Mouse (Mus musculus): ENCODE results near the gene Tmem208. TPM values are rescaled to one million over a fixed set of nuclear protein-coding genes. Genes with fewer than 3 reads are reported as not detected.
A peak's percentile ranks its signal among the peaks of the same experiment; 100 is the strongest.

Gene Tmem208
- total and polyA plus RNA-seq, 3 experiments, result 76.2 to 133 (median 88.1) TPM

- TF ChIP-seq ZMIZ1 (IDR thresholded peaks at IDR 0.05; ENCODE audit: low read depth, low read length), result peak; percentile 83
- TF ChIP-seq RAD21 (IDR thresholded peaks at IDR 0.05; ENCODE audit: low read depth, low read length), result no peak
- no peak for TF ChIP-seq JUN (IDR thresholded peaks at IDR 0.05; ENCODE audit: insufficient read depth, low read depth, low read length)
- TF ChIP-seq BHLHE40 (IDR thresholded peaks at IDR 0.05; ENCODE audit: low read depth, low read length), result no peak
- TF ChIP-seq MXI1 (IDR thresholded peaks at IDR 0.05; ENCODE audit: low read depth, low read length), result peak; percentile 70
- no peak; the same call in 1 of the 2 replicates for TF ChIP-seq UBTF (IDR thresholded peaks at IDR 0.05; ENCODE audit: low read depth, low read length)
- TF ChIP-seq EP300 (IDR thresholded peaks at IDR 0.05; ENCODE audit: low read length), result no peak
- TF ChIP-seq MAZ (IDR thresholded peaks at IDR 0.05; ENCODE audit: low read depth, low read length), result no peak
- TF ChIP-seq HCFC1 (IDR thresholded peaks at IDR 0.05; ENCODE audit: low read depth, low read length), result peak; percentile 87
- no peak for TF ChIP-seq JUND (conservative IDR thresholded peaks at IDR 0.05; ENCODE audit: low read depth, low read length)
- peak; percentile 48 for TF ChIP-seq ETS1 (conservative IDR thresholded peaks at IDR 0.05; ENCODE audit: low read depth, low read length)
- TF ChIP-seq USF2 (conservative IDR thresholded peaks at IDR 0.05; ENCODE audit: low read depth, low read length), result no peak
- no peak for TF ChIP-seq GABPA (IDR thresholded peaks at IDR 0.05; ENCODE audit: insufficient replicate concordance, low read depth, low read length)
- no peak for TF ChIP-seq ZC3H11A (IDR thresholded peaks at IDR 0.05; ENCODE audit: low read depth, low read length)
- peak; percentile 93 for TF ChIP-seq SIN3A (IDR thresholded peaks at IDR 0.05; ENCODE audit: low read length)
- TF ChIP-seq RCOR1 (conservative IDR thresholded peaks at IDR 0.05; ENCODE audit: low read depth, low read length), result no peak
- TF ChIP-seq NELFE (IDR thresholded peaks at IDR 0.05; ENCODE audit: low read depth, low read length), result peak; percentile 77
- peak; percentile 67 for TF ChIP-seq MEF2A (IDR thresholded peaks at IDR 0.05; ENCODE audit: borderline replicate concordance, low read depth, low read length)
- TF ChIP-seq ZNF384 (IDR thresholded peaks at IDR 0.05; ENCODE audit: low read depth, low read length), result no peak
Observed at GRCm38 (mm10) chr8:105297511-105298192, 28.5 kb upstream of the Tmem208 start, which contains the start of gene E2f4 (continued).

- in situ Hi-C loops (cut with MboI; ENCODE audit: low pct_ligation_motif_present, low pct_unique_long_range_greater_than_20kb, low sequenced_read_pairs) (no loop called here), dilution Hi-C loops (cut with MboI; ENCODE audit: extremely low pct_ligation_motif_present, extremely low pct_unique_long_range_greater_than_20kb, low sequenced_read_pairs) (no loop called here)
- Histone ChIP-seq H3K4me2 (ENCODE audit: insufficient read depth, low read depth, poor library complexity, severe bottlenecking) (peak overlapping the region; percentile 80), H3K4me1 (ENCODE audit: control insufficient read depth in 1 of 2, insufficient read depth in 2 of 2) (peaks cover 10 to 66% of the 10 kb centered on the region in 2 experiments), H3K9me3 (replicated peaks; ENCODE audit: low read length) (no peaks in the 10 kb centered on the region), H3K36me3 (replicated peaks in 1 of 2; ENCODE audit: control insufficient read depth in 1 of 2, insufficient read depth in 1 of 2, low read length in 1 of 2) (peaks cover 33 to 48% of the 10 kb centered on the region in 2 experiments), H3K27ac (ENCODE audit: insufficient read depth, low read depth) (peak overlapping the region; percentile 29; the same call in 1 of the 2 replicates), H3K4me3 (replicated peaks in 1 of 3; ENCODE audit: low read depth in 2 of 3, low read length in 2 of 3, poor library complexity in 1 of 3) (peak overlapping the region; percentile 82 to 96 (median 89)), H3K79me2 (replicated peaks; ENCODE audit: control insufficient read depth, extremely low read depth, insufficient read depth, poor library complexity, severe bottlenecking) (peaks cover 26% of the 10 kb centered on the region), H3K9ac (ENCODE audit: insufficient read depth, low read depth) (peak overlapping the region; percentile 94), H3K27me3 (replicated peaks) (no peaks in the 10 kb centered on the region)
- peak; percentile 58 for DNase-seq (ENCODE audit: extremely low read depth)
- TF ChIP-seq RCOR1 (conservative IDR thresholded peaks at IDR 0.05; ENCODE audit: low read depth, low read length) (no peak), ZNF384 (IDR thresholded peaks at IDR 0.05; ENCODE audit: low read depth, low read length) (peak; percentile 59), ZMIZ1 (IDR thresholded peaks at IDR 0.05; ENCODE audit: low read depth, low read length) (no peak), ETS1 (conservative IDR thresholded peaks at IDR 0.05; ENCODE audit: low read depth, low read length) (peak; percentile 77), ZC3H11A (IDR thresholded peaks at IDR 0.05; ENCODE audit: low read depth, low read length) (no peak), POLR2AphosphoS2 (IDR thresholded peaks at IDR 0.05; ENCODE audit: low read depth, low read length) (no peak), MXI1 (IDR thresholded peaks at IDR 0.05; ENCODE audit: low read depth, low read length) (peak; percentile 53), JUND (conservative IDR thresholded peaks at IDR 0.05; ENCODE audit: low read depth, low read length) (no peak), CHD2 (IDR thresholded peaks at IDR 0.05; ENCODE audit: low read length) (no peak), SMC3 (IDR thresholded peaks at IDR 0.05; ENCODE audit: low read depth, low read length) (no peak), RAD21 (IDR thresholded peaks at IDR 0.05; ENCODE audit: low read depth, low read length) (no peak)
Observed at GRCm38 (mm10) chr8:105298351-105299252, 27.6 kb upstream of the Tmem208 start.
